In genomic region chrX:130008210-130008609, GRCm38 (mm10) we compare ENCODE assay signal across 30 mouse cellular contexts.
"Had no signal": no experiment of that assay in that cellular context is flagged by ENCODE, and none has a peak within 500 bp of the region (broad histone marks: within the 10 kb centered on the region; RNA-seq: fewer than 3 reads in every experiment).

No protein-coding gene starts in this region.

- H3K36me3 ChIP-seq: heart, embryonic 10.5 days; heart, embryonic 12.5 days; heart, embryonic 13.5 days; heart, embryonic 15.5 days; hindbrain, embryonic 10.5 days; hindbrain, embryonic 12.5 days; hindbrain, embryonic 13.5 days; hindbrain, embryonic 15.5 days; intestine, embryonic 15.5 days; kidney, embryonic 15.5 days had no signal

- H3K4me1 ChIP-seq: heart, embryonic 10.5 days; heart, embryonic 12.5 days; heart, embryonic 13.5 days; heart, embryonic 15.5 days; hindbrain, embryonic 10.5 days; hindbrain, embryonic 12.5 days; hindbrain, embryonic 13.5 days; hindbrain, embryonic 15.5 days; intestine, embryonic 15.5 days; kidney, embryonic 15.5 days had no signal

- H3K27me3 ChIP-seq: heart, embryonic 12.5 days; heart, embryonic 13.5 days; heart, embryonic 15.5 days; hindbrain, embryonic 12.5 days; hindbrain, embryonic 13.5 days; hindbrain, embryonic 15.5 days; intestine, embryonic 15.5 days; kidney, embryonic 15.5 days had no signal

- H3K9me3 ChIP-seq: heart, embryonic 10.5 days; heart, embryonic 12.5 days; heart, embryonic 13.5 days; heart, embryonic 15.5 days; hindbrain, embryonic 10.5 days; hindbrain, embryonic 12.5 days; hindbrain, embryonic 13.5 days; hindbrain, embryonic 15.5 days; intestine, embryonic 15.5 days; kidney, embryonic 15.5 days had no signal

- H3K9ac ChIP-seq: heart, embryonic 12.5 days; heart, embryonic 13.5 days; heart, embryonic 15.5 days; hindbrain, embryonic 12.5 days; hindbrain, embryonic 13.5 days; hindbrain, embryonic 14.5 days; hindbrain, embryonic 15.5 days; intestine, embryonic 15.5 days; kidney, embryonic 15.5 days had no signal

- H3K27ac ChIP-seq: heart, embryonic 10.5 days; heart, embryonic 13.5 days; heart, embryonic 15.5 days; hindbrain, embryonic 10.5 days; hindbrain, embryonic 12.5 days; hindbrain, embryonic 13.5 days; hindbrain, embryonic 14.5 days; hindbrain, embryonic 15.5 days; hindbrain, postnatal 0 days; intestine, embryonic 15.5 days; kidney, embryonic 15.5 days; kidney, postnatal 0 days; left cerebral cortex, adult 2 months had no signal

- H3K4me3 ChIP-seq: heart, embryonic 10.5 days; heart, embryonic 12.5 days; heart, embryonic 13.5 days; heart, embryonic 15.5 days; hindbrain, embryonic 10.5 days; hindbrain, embryonic 12.5 days; hindbrain, embryonic 13.5 days; hindbrain, embryonic 15.5 days; intestine, embryonic 15.5 days; kidney, embryonic 15.5 days; left cerebral cortex, adult 2 months had no signal

- DNase-seq: heart, postnatal 10 days; heart, postnatal 14 days; heart, postnatal 36 days; heart, postnatal 4 days; kidney, adult 11 months; kidney, adult 18-20 months; kidney, adult 2 months; kidney, adult 8-10 months; kidney, adult 9 months; kidney, postnatal 10 days; kidney, postnatal 14 days; kidney, postnatal 25 days; kidney, postnatal 36 days; kidney, postnatal 4 days; layer of hippocampus, adult 9-11 months; layer of hippocampus, postnatal 36 days had no signal
